Mouse (Mus musculus) E14TG2a.4 (cell line): Measurements from ENCODE around the gene Rps10.
A peak's percentile ranks its signal among the peaks of the same experiment; 100 is the strongest.

ENCODE experiments used
- H3K27me3 ChIP-seq: 2 replicates; pipeline ENCODE4 v1.6.1; 2014; ENCODE audit warnings: low read length, control low read depth; ENCODE audit not compliant: insufficient read depth
- H3K36me3 ChIP-seq: 2 replicates; pipeline ENCODE4 v1.6.1; 2014; ENCODE audit warnings: low read length, control low read depth; ENCODE audit not compliant: insufficient read depth
- H3K4me1 ChIP-seq: replicated peaks from 2 replicates; pipeline ENCODE4 v1.6.1; 2014; ENCODE audit warnings: low read depth, low read length, control low read depth
- H3K4me3 ChIP-seq: replicated peaks from 2 replicates; pipeline ENCODE4 v1.5.1; 2014; ENCODE audit warnings: mild to moderate bottlenecking, low read length
- H3K9me3 ChIP-seq: 2 replicates; pipeline ENCODE4 v1.6.1; 2014; ENCODE audit warnings: low read length, control low read depth
- CTCF ChIP-seq: conservative IDR thresholded peaks from 2 replicates; pipeline ENCODE4 v1.5.1; 2014; ENCODE audit warnings: low read length
- NANOG ChIP-seq: IDR thresholded peaks from 2 replicates; pipeline ENCODE4 v1.6.1; 2014; ENCODE audit warnings: borderline replicate concordance, low read length, mixed read lengths
- POU5F1 ChIP-seq: IDR thresholded peaks from 2 replicates; pipeline ENCODE4 v1.6.1; 2014; ENCODE audit warnings: low read length, borderline replicate concordance

Rps10 gene

DNA sequence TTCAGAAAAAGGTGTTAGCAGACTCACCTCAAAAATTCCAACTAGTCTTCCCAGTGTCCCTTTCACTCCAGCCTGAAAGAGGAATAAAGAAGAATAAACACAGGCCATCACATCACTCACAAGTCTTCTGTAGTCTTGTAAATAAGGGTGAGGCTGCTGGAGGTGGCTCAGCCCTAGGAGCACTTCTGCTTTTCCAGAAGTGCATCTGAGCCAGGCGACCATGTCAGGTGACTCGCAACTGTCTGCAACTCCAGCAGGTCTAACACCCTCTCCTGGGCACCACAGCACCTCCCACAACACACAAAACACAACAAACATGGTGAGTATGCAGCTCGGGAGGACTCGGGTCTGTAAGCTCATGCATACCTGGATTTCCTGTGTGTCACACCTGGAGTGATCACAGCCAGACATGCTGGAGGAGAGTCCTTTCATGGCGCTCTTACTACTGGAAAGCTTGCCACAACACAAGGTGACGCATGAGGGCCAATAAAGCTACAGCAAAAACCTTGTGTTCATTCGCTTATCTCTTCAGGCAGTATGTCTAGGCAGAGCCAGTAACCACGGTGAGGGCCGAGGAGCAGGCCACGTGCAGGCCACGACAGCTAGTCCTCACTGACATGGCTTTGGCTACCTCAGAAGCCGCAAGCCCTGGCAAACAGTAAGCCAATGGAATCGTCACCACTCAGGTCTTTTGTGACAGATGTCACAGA, 53.1 kb downstream of the Rps10 start:
- Histone ChIP-seq H3K27me3 (no peaks in the 10 kb centered on the region), H3K4me3 (0 out of 2 replicates have a peak overlapping the region, but pooled peaks have one; percentile 10), H3K36me3 (peaks cover 85% of the 10 kb centered on the region), H3K4me1 (peaks cover 89% of the 10 kb centered on the region), H3K9me3 (no peaks in the 10 kb centered on the region)
- 0 out of 2 replicates have a peak, but pooled peaks have one; percentile 2 for TF ChIP-seq NANOG
- TF ChIP-seq POU5F1: no peak
- no peak for TF ChIP-seq CTCF
